Mouse (Mus musculus) spleen, postnatal 10 days (tissue): ENCODE measurements around the gene Btn1a1.

Experiments
- DNase-seq, 2 experiments: peaks; one replicate each; pipeline ENCODE4 v3.0.0; 2021 to 2022; ENCODE audit warnings: low spot score in 2 of 2

The Btn1a1 gene

DNA sequence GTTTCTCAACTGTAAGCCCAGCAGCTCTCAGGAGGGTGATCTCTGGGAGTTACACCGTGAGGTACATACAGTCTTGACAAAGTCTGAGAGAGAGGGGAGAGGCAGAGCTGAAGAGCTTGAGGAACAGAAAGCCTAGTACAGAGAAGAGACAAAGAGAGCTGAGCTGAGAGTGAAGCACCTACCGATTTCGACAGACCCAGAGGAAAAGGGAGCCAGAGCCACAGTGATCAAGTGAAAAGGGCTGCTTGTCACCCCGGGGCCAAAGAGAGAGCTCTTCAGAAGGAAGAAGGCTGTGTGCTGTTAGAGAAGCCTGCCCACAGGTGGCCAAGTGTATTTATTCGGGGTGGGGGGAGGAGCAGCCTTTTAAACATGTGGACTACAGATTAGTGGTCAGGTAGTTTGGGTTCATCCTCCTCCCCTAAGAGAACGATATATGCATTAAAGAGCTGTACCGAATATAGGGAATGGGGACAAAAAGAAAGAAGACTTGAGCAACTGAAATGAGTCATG lies at the start of gene Btn1a1:
Gene Btn1a1, minus strand, starts transcription at position 302 of the 510 bp plus-strand sequence.
- DNase-seq, result peak; percentile 48 to 58

DNA sequence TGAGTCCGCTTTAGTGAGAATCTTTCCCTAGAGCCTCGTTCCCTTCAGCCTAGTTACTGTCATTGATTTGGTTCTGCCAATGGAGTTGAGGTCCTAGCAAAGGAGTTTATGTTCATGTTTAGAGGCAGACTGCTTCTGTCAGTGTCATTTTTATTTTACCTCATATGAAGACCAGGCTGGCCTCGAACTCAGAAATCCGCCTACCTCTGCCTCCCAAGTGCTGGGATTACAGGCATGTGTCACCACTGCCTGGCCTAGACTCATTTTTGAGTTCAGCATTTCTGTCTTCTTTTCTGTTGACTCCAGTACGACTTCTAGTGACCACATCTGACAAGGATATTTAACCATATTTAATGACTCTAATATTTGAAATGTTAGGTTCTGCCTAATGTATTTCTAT lies 49.6 kb upstream of the Btn1a1 start:
- DNase-seq, result no peak

DNA sequence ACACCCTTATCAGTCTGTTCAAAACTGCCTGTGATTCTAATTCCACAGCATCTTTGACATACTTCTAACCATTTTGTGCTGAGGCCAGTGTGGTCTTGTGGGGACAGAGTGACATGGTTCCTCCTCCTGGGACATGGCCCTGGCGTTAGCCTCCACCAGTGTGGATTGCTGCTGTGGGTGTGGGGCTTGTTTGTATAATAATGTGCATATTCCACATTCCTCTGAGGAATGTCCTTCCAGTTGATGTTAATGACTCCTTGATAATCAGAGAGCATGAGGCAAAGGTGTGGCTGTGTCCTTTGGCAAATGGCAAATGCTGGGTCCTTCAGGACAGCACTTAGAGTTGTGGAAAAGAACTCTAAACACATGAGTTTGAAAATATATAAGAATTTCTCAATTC lies 47.8 kb upstream of the Btn1a1 start:
- DNase-seq, result no peak

DNA sequence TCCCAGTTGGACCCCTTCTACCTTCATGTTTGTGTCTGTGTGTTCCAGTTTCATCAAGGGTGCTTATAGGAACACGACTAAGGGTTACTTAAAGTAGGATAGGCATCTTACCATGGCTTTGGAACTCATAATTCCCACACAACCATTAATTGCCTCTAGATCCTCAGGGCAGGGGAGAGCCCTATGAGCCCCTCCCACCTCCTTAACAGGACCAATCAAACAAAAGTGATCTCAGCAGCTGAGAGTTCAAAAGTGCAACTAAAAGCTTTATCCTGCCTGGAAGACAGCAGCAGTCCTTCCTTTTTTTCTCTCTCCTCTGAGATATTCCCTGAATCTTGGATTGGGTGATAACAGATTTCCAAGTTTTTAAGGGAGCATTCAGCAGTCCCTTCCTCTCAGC lies 44.4 kb upstream of the Btn1a1 start:
- no peak for DNase-seq

DNA sequence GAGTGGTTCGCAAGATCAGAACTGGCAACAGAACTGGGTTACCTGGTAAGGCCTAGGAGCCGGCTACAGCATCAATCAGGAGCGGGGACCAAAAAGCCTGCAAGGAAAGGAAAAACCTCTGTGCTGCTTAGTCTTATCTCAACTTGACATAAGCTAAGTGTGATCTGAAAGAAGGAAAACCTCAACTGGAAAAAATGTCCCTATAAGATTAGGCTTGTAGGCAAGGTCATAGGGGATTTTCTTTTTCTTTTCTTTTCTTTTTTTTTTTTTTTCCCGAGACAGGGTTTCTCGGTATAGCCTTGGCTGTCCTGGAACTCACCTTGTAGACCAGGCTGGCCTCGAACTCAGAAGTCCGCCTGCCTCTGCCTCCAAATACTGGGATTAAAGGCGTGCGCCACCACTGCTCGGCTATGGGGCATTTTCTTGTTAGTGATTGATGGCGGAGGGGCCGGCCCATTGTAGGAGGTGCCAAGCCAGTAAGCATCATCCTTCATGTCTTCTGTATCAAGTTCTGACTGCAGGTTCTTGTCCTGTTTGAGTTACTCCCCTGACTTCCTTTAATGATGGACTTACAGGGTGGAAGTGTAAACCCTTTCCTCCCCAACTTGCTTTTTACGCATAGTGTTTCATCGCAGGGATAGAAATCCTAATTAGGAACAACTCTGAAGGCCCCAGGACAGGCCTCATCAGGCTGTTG lies 41.3 kb upstream of the Btn1a1 start:
- DNase-seq, result no peak

DNA sequence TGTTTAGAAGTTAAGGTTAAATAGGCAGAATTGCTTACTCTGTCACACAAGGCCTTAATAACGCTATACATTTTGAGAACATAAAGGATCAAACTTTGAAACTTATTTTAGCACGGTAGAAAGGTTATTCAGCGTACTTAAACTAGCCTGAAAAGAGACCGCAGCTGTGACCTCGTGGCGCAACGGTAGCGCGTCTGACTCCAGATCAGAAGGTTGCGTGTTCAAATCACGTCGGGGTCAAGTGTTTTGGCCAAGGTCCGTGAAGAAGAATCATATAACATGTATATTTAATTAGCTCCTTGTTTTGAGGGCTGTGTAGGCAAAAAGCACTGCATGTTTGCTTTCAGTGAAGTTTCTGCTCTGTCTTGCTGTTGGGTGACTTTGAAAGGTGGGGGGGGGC lies 40.6 kb upstream of the Btn1a1 start:
- peak; percentile 76 to 77 for DNase-seq

DNA sequence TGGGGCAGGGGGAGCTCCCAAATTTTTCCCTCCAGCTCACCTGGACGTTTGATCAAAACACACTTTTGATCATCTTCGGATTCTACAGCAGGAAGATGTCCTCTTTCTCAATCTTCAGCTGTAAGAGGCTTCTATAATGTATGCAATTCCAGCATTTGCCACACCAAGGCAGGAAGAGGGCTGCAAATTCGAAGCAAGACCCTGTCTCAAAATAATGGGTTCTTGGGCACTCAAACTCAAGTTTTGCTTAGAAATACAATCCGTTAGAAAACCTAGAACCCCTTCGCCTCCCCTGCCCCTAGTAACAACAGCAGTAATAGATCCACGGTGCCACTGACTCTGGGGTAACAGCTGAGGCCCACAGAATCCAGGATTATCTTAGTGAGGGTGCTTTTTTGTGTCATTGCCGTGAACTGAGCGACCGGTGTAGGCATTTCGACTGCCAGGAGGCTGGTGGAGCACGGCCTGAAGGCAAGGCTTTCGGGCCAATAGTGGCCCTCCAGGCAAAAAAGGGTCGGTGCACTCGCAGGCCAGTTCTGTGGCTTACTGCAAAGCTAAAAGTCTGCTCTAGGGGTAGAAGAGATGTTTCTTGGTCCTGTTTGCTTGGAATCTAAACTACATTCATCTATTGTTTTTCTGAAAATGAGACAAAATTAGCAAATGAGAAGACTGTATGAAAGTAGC lies 40.1 kb upstream of the Btn1a1 start:
- peak in 1 of 2 experiments; percentile 33 for DNase-seq

DNA sequence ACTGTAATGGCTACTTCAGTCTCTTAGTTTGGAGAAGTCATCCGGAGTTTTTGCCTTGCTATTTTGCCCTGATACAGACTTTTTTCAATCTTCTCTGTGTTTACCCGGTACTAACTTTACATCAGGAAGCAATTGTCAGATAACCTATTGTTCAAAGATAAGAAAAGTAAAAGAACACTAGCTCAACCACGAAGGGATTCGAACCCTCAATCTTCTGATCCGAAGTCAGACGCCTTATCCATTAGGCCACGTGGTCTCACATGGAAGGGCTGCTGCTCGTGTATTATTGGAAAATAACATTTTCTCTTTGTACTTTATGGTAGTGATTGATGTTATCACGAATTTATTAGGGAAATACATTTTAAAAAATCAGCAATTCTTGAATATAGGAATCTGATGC lies 38.1 kb upstream of the Btn1a1 start:
- DNase-seq, result peak; percentile 46 to 65

DNA sequence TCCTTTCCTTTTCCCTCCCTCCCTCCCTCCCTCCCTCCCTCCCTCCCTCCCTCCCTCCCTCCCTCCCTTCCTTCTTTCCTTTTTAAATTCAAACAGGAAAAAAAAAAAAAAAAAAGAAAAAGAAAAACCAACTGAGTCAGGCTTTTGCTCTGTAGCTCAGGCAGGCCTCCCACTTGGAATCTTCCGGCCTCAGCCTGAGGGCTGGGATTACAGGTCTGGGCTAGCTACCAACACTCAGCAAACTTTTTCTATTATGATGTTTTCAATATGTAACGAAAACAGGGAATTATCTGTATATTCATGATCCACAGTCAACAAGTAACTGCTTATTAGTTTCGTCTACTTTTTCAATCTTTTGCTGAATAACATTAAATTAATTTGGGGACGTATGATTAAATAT lies 37.2 kb upstream of the Btn1a1 start:
- DNase-seq, result no peak

DNA sequence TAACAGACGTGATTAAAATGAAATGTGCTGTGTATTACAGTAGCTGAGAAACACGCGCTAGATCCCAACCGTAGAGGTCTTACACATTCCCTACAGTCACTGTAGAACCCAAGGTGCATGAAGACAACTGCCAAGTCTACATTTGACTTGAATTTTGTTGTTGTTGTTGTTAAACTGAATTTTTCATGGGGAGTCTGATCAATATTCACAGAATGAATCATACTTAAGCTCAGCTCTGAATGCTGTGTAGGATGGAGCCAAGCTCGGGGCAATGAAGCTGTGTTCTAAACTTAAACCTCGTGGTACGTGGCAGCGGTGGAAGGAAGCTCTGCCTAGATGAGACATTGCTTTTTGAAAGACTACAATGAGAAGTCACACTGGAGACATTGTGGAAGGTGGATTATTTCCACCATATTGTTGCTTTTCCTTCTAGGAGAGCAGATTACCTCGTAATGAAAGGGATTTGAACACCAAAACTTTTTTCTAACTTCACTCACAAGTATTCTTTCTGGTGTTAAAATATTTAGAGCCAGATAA lies 36.4 kb upstream of the Btn1a1 start:
- no peak for DNase-seq

DNA sequence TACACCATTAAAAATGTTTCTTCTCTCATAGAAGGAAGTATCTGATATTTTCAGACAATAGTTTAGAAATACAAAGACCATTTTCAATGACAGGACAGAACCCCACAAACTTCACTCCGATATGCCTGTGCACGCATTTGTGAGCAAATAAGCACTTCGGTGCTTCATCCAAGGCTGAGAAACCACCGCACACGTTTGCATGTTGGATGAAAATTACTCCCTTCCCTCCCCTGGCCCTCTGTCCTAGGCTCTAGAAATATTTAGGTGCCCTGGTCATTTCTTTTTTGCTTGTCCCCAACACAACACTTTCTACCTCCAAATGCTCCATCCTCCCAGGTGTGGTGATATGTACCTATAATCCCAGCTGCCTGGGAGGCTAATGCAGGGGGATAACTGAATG lies 35.8 kb upstream of the Btn1a1 start:
- DNase-seq, result no peak

DNA sequence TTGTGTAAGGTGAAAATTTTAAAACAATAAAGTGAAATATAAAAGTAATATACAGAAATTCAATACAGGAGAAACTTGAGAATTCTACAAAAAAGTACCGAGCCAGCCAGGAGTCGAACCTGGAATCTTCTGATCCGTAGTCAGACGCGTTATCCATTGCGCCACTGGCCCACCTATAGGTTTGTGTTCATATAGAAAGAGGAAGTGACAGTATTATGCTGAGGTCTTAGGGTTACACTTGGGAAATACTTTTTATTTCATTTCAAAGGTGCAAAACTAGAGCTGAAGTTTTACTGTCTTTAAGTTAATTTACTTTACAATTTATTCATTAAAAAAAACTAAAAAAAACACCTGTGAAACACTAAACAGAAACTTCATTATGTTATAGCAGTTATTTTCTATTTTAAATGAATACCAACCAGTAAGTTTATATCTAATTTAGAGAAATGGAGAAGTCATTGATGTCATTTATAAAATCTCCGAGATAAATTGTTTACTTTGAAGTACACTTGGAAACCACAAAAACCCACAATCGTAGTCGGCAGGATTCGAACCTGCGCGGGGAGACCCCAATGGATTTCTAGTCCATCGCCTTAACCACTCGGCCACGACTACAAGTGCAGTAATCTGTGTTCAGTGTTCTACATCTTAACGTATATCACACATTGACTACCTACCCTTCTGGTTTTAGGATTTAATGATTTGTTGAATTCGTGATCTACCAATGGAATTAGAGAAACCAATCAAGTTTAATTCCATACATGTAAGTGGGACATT lies 34.9 kb upstream of the Btn1a1 start:
- DNase-seq, result peak; percentile 64 to 74

DNA sequence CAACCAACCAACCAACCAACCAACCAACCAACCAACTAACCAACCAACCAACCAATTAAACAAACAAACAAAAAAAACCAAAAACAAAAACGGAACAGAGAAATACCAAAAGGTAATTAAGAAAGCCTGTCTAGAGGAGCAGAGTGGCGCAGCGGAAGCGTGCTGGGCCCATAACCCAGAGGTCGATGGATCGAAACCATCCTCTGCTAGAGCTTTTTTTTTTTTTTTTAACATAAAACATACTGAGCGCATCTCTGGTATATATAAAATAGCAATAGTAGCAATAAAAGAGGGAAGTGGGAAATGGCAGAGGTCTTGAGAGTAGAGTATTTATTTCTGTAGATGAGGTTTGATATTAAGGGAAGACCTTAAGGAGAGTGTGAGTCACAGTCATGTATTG lies 34.2 kb upstream of the Btn1a1 start:
- DNase-seq, result no peak

DNA sequence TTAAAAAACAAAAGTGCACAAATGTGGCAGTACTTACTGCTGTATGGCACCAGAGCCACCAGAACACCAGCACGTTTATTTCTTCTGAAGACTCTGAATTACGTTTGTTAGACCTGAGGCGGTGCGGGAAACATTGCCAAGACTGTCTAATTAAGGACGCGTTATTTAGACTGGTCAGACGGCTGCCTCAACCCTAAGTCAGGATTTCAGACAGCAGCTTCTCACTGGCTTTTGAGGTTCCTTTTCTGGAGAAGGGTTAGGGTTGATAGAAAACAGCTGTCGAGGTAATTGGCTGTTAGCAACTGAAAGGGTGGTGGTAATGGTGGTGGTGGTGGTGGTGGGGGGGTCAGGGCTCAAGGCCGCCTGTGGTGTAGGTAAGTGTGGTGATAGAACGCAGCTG lies 33.0 kb upstream of the Btn1a1 start:
- no peak for DNase-seq

DNA sequence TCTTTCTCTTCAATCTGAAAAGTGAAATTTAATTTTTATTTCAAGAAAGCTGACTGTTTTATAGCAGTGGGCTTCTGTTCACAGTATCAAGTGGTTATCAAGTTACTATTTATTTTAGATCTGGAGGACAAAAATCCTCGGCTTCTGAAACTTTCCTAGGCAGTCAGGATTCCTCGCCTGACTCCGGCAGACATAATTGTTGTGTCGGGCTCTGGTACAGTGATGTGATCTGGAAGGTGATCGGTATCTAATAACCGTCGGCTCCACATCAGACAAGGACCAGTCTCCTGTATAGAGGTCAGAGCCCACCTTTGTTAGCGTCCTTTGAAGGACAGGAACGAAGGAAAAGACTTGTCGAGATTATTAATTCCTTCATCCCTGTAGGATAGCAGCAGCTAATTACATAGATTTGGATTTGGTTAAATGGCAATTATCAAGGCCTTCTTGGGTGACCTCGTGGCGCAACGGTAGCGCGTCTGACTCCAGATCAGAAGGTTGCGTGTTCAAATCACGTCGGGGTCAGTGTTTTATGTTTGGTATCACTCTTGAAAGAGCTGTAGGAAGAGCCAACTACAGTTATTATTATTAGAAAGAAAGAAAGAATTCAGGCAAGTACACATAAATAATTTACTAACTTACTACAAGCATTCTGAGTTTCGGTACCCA lies 32.1 kb upstream of the Btn1a1 start:
- DNase-seq, result peak in 1 of 2 experiments; percentile 41

DNA sequence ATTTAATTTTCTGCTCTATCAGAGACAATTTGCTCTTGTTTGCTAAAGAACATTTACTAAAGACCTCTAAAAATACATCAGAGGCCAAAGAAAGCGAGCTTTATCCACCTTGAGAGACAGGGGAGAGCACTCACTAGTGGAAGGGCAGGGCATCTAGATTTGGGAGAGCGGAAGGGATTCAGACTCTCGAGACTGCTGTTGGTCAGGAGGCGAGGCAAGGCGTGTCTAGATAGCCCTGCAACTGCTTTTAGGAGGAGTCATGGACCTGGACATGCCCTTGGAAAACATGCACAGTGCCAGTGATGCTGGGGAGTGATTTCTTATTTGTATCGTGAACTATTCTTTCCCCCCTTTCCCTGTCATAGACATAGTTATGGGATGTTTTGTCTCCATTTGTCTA lies 29.8 kb upstream of the Btn1a1 start:
- DNase-seq, result no peak

DNA sequence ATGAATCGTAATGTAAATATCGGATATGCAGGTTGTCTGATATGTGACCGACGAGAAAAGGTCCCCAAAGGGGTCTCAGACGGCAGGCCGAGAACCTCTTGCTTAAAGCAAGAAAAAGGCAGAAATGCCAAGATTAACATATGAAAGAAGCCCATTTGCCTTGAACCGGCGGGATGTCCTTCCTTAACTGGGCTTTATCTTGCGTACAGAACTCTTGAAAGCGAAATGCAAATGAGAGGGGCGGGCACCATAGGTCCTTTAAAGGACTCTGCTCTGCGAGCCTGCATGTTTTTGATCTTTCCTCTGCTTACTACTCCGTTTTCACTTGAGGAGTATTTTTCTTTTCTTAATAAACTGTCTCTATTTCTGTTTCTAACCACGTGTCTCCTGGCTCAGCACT lies 26.3 kb upstream of the Btn1a1 start:
- DNase-seq, result no peak

DNA sequence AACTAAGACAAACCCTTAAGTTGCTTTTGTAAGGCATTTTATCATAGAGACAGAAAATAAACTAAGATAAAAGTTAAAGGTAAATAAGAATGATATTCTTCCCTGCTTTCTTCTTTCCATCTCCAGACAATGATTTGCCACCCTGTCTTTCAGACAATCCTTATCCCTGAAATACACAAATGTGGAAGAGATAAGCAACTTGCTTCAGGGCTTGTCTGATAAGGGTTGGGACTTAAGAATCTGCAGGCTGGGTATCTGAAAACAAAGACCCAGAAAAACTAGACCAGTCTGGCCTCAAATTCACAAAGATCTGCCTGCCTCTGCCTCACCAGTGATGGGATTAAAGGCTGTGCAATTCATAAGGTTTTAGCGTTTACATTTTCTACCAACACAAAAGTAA lies 25.6 kb upstream of the Btn1a1 start:
- no peak for DNase-seq

DNA sequence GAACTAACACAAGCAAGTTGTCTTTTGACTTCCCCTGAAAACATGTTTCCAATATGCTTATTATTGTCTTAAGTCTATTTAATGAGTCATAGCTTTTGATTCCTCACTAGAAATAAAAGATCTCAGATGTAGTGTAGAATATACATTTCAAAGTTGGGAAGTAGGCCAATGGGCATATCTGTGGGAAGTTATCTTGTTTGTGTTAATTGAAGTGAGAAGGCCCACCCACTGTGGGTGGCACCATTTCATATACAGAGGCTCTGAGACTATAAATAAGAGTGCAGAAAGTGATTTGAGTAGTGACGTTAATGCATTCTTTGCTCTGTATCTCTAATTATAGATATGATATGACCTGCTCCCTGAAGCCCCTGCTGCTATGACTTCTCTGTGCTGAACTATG lies 25.2 kb upstream of the Btn1a1 start:
- DNase-seq, result no peak

DNA sequence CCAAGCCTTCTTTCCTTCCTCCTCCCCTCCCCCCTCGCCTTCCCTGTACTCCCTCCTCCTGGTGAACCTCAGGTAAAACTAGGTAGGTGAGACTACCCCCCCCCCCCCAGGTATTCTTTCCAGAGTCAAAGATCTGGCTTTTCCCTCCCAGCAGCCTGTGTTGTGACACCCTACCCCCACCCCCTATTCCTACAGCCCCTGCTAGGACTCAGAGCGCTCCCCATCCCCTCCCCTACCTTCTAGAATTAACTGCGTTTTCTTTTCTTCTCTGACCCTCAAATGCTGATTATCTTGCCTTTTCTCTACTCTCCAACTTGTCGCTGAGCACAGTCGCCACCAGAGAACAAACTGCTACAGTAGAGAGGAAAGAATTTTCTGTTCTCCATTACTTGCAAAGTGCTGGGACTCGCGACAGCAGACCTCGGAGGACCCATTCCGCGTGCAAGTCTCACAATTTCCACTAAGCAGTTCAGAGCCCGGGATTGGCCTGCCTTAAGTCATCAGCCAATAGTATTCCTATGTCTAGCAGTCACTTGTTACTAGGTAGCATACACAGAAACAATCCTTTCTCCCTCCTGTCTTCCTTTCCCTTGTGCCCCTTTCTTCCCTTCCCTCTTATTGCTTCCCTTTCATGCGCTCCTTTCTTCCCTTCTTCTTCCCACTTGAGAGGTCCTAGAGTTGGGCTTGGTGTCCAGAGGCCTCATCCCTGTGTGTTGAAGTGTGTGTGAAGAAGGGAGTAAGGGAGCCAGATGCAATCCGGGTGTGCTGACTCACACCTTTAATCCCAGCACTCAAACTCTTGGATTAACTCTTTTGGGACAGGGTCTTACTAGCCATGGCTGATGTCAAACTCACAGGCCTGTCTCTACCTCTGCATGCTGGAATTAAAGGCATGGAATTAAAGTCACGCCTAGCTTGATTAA lies 23.0 kb upstream of the Btn1a1 start, which contains the start of gene Btn2a2:
Gene Btn2a2, minus strand, starts transcription at position 458 of the 923 bp plus-strand sequence.
- peak in 1 of 2 experiments; percentile 44 for DNase-seq

DNA sequence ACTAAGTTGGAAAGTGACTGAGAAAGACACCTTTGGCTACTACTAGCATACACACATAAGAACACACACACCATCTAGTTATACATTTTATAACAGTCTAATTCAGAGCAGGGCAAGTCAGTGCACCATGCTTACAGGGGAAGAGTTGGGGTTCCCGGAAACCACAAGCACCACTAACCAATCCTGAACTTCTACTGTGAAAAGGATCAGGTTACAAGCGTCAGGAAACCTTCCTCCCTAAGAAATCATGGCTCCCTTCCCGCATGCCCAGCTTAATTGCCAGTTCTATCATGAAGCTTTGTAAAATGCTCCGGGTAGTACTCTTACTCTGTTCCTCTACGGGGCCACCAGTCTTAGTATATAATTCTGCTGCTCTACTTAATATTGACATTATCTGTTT lies 19.6 kb upstream of the Btn1a1 start:
- no peak for DNase-seq
